Mouse (Mus musculus) urinary bladder, adult 18-20 months (tissue): ENCODE measurements around the gene Ppp1r12a.

Experiments
- DNase-seq, 2 experiments: peaks; one replicate each; pipeline ENCODE4 v3.0.0; 2022; ENCODE audit warnings: low spot score in 2 of 2, mixed read lengths in 2 of 2

The Ppp1r12a gene

GRCm38 (mm10) chr10:108162297-108163020 is 466 bp downstream of the Ppp1r12a start:
- peak; percentile 25 to 59 for DNase-seq

GRCm38 (mm10) chr10:108163021-108163410 is 1.0 kb downstream of the Ppp1r12a start:
- no peak for DNase-seq

- DNase-seq: no peak
Measured at GRCm38 (mm10) chr10:108163451-108163850, 1.5 kb downstream of the Ppp1r12a start.

- no peak for DNase-seq
Measured at GRCm38 (mm10) chr10:108167823-108168222, 5.8 kb downstream of the Ppp1r12a start.

DNA sequence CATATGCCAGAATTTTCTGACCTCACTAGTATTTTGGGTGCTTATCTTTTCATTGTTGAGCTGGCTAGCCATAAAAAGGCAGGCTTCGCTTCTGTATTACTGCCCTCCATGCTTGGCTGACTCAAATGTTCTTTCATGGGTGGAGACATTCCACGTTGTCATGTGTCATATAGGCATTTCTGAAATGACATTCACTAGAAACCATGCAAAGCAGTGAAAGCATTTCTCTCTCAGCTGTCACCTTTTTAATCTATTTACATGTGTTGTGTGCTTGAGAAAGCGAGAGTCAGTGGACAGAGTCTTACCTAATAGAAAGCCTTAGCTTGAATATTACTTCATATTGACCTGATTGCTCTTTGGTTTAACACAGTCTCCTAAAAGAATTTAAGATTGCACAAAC is 8.8 kb downstream of the Ppp1r12a start:
- DNase-seq: no peak

GRCm38 (mm10) chr10:108171637-108172036 is 9.6 kb downstream of the Ppp1r12a start:
- DNase-seq: no peak

DNA sequence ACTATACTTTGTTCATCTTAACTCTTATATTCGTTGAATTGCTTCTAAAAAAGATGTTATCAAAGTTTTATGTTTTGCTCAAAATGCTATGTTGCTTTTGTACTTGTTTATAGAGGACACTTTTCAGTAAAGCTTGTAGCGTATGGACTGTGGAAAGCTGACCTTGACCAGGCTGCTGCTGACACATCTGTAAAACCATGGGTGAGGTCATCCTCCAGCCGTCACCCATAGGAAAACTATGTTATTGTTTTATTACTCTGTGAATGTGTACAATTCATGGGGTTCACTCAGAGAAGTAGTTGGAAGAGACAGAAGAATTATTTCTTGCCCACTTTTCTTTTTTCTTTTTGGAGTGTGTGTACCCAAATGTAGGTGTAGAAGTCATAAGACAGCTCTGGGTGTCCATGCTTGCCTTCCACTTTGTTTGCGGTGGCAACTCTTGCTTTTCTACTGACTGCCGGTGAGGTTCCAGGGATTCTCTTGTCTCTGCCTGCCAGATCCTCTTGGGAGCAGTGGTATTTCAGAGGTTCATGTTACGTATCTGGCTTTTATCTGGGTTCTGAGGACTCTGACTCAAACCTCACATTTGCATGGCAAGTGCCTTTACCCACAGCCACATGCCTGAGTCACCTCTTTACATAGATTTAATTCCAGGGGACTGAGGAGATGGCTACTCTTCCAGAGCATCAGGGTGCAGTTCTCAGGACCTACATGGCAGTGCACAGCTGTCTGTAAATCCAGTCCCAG is 11.0 kb downstream of the Ppp1r12a start:
- no peak for DNase-seq

DNA sequence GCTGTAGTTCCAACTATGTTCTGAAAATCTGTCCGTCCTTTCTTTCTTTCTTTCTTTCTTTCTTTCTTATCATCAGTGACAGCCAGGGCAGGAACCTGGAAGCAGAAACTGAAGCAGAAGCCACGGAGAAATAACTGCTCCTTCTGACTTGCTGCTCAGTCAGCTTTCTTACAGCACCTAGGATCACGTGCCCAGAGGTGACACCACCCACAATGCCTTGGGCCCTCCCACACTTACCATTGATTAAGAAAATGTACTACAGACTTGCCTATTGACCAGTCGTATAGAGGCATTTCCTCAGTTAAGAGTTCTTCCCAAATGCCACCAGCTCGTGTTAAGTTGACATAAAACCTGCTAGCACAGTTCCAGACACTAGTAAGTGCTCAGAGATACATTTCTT is 12.1 kb downstream of the Ppp1r12a start:
- no peak for DNase-seq

DNA sequence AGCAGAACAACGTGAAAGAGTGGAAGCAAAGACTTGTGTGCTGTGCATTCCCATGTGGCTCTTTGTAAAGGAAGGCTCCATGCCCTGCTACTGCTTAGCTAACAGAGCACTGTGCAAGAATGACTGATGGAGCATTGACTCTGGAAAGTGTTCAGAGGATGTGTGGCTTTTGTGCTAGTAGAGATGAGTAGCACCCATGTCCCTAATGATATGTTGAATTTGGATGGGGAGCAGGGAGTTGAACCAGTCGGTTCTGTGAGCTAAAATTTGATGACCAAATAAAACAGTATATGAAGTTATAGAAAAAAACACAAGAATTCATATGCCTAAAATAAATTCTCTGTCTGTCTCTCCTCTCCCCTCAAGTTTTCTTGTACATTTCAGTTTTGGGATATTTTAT is 13.9 kb downstream of the Ppp1r12a start:
- no peak for DNase-seq

GRCm38 (mm10) chr10:108178285-108178848 is 16.4 kb downstream of the Ppp1r12a start:
- no peak for DNase-seq

DNA sequence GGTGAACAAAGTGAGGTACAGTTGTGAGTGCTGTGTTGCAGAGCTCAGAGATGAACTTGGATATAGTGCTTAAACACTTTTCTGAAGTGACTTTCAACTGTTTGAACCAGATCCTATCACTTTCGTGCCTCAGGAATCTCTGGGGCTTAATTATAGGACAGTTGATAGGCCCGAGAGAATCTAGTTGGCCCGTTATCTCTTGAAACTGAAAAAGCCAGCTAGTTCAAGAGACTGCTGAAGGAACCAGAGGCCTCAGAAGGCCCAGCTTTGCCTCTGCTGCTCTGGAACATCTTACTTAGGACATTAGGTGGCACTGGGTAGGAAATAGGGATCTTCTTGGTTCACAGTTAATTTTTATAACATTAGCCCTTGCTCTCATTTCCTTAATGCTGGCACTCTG is 17.4 kb downstream of the Ppp1r12a start:
- no peak for DNase-seq

DNA sequence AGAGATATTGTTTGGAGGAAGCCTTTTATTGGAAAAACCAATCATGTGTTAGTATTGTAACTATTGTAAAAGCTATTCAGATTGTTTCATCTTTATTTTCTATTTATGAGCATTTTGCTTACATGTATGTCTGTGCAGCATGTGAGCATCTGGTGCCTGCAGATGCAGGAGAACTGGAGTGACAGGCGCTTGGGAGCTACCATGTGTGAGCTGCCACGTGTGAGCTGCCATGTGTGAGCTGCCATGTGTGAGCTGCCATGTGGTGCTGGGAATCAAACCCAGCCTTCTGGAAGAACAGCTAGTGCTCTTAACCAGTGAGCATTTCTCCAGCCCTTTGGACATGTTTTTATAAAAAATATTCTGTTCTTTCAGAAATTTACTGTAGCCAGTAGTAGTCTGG is 18.3 kb downstream of the Ppp1r12a start:
- no peak for DNase-seq

DNA sequence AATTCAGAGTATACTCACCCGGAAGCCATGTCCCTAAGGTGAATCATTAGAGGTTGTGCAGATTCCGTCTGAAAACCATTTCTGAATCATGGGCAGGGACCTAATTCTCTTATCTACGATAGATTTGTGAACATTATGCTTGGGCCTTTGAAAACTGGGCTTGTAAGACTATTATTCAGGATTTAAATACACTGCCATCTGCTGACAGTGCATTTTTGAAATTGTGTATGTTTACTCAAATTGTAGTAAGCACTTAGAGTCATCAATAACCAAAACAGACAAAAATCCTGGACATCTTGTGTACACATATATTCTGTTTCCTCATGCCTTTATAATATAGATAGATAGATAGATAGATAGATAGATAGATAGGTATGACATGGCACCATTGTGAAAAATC is 19.9 kb downstream of the Ppp1r12a start:
- no peak for DNase-seq

GRCm38 (mm10) chr10:108182386-108182785 is 20.4 kb downstream of the Ppp1r12a start:
- no peak for DNase-seq

GRCm38 (mm10) chr10:108184763-108185162 is 22.8 kb downstream of the Ppp1r12a start:
- DNase-seq: no peak

DNA sequence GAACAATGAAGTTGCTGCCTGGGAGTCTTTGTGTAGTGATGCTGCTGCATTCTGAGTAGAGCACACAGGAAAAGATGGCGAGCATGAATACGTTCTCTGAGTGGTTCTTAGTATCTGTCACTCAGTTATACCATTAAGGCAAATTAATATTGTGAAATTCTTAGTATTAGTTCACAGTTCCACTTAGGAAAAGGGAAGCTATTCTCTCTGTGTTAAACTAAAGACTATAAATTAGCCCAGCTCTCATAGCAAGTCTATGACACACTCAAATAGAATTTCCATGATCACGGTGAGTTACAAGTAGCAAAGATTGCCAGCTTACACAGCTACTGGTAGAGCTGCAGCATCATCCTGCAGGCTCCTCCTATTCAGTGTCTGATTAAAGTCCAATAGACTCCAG is 23.3 kb downstream of the Ppp1r12a start:
- DNase-seq: no peak

DNA sequence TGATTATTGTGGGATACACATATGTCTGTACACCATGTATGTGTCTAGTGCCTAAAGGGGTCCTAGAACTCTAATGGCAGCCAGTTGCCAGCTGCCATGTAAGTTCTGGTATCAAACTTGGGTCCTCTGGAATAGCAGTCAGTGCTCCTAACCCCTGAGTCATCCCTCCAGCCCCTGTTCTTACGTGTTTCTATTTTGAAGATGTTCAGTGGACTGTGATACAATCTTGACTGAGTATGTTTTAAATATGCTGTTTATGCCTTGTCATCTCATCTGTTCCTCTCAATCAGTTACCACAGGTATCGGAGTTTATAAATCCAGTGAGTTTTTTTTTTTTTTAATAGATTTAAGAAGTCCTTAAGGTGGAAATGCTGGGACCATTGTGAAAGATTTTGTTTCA is 27.3 kb downstream of the Ppp1r12a start:
- no peak for DNase-seq

DNA sequence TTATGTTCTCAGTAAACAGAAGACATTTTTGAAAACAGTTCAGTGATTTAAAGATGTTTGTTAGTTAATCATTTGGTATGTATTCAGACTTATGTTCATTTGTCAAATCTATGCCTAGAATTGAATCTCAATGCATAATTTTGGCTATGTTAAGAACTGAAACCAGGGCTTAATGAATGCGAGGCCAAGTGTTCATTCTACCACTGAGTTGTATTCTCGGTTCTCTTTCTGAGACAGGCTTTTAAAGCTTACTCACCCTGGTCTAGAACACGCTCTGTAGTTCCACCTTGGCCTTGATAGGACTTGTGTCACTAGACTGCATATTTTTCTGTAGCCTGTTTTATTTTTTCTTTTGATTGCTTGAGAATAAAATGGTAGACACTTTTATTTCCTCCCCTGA is 28.0 kb downstream of the Ppp1r12a start:
- DNase-seq: no peak

- no peak for DNase-seq
Measured at GRCm38 (mm10) chr10:108190626-108191025, 28.6 kb downstream of the Ppp1r12a start.

DNA sequence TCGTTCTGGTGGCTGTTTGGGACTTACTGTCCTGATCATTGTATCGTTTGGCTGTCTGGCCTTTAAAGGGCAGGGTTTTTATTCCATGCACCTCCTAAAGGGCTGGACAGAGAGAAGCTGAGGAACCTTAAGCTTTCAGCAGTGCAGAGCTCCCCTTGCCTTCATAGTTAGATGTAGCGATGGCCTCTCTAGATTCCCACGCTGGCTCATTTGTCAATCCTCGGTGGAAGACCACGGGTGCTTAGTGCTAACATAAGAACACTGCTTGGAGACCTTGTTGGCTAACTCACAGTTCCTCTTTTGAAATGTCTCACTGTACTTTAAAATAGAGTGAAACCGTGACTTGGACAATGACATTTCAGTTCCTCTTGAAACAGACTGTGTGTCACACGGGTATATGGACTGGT is 29.4 kb downstream of the Ppp1r12a start:
- DNase-seq: no peak

GRCm38 (mm10) chr10:108192306-108192705 is 30.3 kb downstream of the Ppp1r12a start:
- DNase-seq: no peak

DNA sequence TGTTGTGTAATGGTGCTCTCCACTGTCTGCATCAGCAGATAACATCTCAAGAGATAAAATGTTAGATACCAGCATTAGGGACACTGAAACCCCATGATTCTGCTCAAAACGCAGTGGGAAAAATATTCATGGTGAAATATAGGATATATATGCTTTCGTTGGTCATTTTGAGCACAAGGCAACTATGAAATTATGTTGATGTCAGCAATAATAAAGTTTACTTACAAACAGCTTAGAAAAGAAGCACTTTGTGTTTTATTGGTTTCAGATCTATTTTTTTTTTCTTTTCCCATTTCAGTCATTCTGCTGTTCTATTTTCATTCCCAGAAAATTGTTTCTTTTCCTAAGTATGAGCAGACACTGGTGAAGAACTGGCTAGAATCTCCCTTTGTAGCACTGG is 34.1 kb downstream of the Ppp1r12a start:
- DNase-seq: no peak

GRCm38 (mm10) chr10:108197498-108197897 is 35.5 kb downstream of the Ppp1r12a start:
- DNase-seq: no peak
